Mouse (Mus musculus): Measurements from ENCODE around the gene Gng5. TPM values are rescaled to one million over a fixed set of nuclear protein-coding genes. Genes with fewer than 3 reads are reported as not detected.

Gene Gng5
- polyA plus RNA-seq, 1 experiment: 157 TPM

GRCm38 (mm10) chr3:146543632-146544031 lies 44.0 kb downstream of the Gng5 start:
- TF ChIP-seq POLR2A (IDR thresholded peaks at IDR 0.05; ENCODE audit: borderline replicate concordance, extremely low read depth, insufficient read depth, insufficient read length, poor library complexity, severe bottlenecking) (no peak), CTCF (IDR thresholded peaks at IDR 0.05; ENCODE audit: borderline replicate concordance, extremely low read depth, insufficient read depth, insufficient read length) (no peak)
- no peak for DNase-seq (ENCODE audit: low read depth)

DNA sequence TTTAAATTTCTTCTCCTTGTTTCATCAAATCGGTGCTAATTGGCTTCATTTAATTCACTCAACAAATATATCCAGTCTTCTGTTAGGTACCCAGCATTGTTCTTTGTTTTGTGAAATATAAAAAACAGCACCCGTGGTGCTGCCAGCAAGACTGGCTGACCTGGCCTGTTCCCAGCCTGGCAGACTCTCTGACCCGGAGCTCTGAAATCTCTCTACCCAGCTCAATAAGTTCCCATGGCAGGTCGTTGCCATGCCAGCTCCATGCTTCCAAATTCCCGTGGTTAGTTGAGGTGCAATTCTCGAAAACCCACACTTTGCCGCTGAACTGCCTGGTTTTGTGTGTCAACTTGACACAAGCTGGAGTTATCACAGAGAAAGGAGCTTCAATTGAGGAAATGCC lies 55.2 kb downstream of the Gng5 start:
- TF ChIP-seq POLR2A (IDR thresholded peaks at IDR 0.05; ENCODE audit: borderline replicate concordance, extremely low read depth, insufficient read depth, insufficient read length, poor library complexity, severe bottlenecking) (no peak), CTCF (IDR thresholded peaks at IDR 0.05; ENCODE audit: borderline replicate concordance, extremely low read depth, insufficient read depth, insufficient read length) (no peak)

More for the DNA sequence above, 55.2 kb downstream of the Gng5 start:
- no peak for DNase-seq (ENCODE audit: low read depth)

Other genes starting within 250 kb of the Gng5 start
- 9.5 and 12.2 TPM in 2 replicates for gene Ssx2ip, start 95.2 kb upstream of the Gng5 start, polyA plus RNA-seq (2012; rRNA removed)
- gene Ctbs, start 50.0 kb upstream of the Gng5 start, polyA plus RNA-seq (2012; rRNA removed): 1.8 and 2.4 TPM in 2 replicates
- 6.7 and 8.6 TPM in 2 replicates for gene Spata1, start 54 bp upstream of the Gng5 start, polyA plus RNA-seq (2012; rRNA removed)
- 33.3 and 38.0 TPM in 2 replicates for gene Rpf1, start 21.6 kb downstream of the Gng5 start, polyA plus RNA-seq (2012; rRNA removed)
- gene Uox, start 70.6 kb downstream of the Gng5 start, polyA plus RNA-seq (2012; rRNA removed): not detected in 2 replicates
- not detected in 2 replicates for gene Dnase2b, start 115.8 kb downstream of the Gng5 start, polyA plus RNA-seq (2012; rRNA removed)
- gene 4930503B20Rik, start 151.5 kb downstream of the Gng5 start, polyA plus RNA-seq (2012; rRNA removed): 0.08 TPM in 1 of 2 replicates, not detected in the other
- gene Samd13, start 185.8 kb downstream of the Gng5 start, polyA plus RNA-seq (2012; rRNA removed): 0.26 TPM in 1 of 2 replicates, not detected in the other